Mouse (Mus musculus): ENCODE measurements around the gene Rufy1. TPM values are rescaled to one million over a fixed set of nuclear protein-coding genes. Genes with fewer than 3 reads are reported as not detected.

The Rufy1 gene
- polyA plus RNA-seq, 1 experiment from 2014 or later: 22.7 TPM

GRCm38 (mm10) chr11:50417856-50418255, 13.1 kb downstream of the Rufy1 start:
- Histone ChIP-seq H3K4me2 (no peak overlapping the region), H3K27ac (no peak overlapping the region), H3K4me3 (no peak overlapping the region), H3K9ac (no peak overlapping the region), H3K9me3 (no peaks in the 10 kb centered on the region), H3K4me1 (replicated peaks) (peaks cover 7% of the 10 kb centered on the region), H3K27me3 (no peaks in the 10 kb centered on the region), H3K36me3 (peaks cover 60% of the 10 kb centered on the region)
- no peak for ATAC-seq (ENCODE audit: low FRiP score)
- WGBS: 72% methylated on average over 2 of the region's 2 CpGs

GRCm38 (mm10) chr11:50415563-50416241, 15.2 kb downstream of the Rufy1 start:
- Histone ChIP-seq H3K36me3 (peaks cover 76% of the 10 kb centered on the region), H3K27ac (no peak overlapping the region), H3K4me3 (no peak overlapping the region), H3K9me3 (no peaks in the 10 kb centered on the region), H3K9ac (no peak overlapping the region), H3K4me2 (no peak overlapping the region), H3K4me1 (replicated peaks) (no peaks in the 10 kb centered on the region), H3K27me3 (no peaks in the 10 kb centered on the region)
- 94% methylated on average over 6 of the region's 6 CpGs for WGBS
- ATAC-seq (ENCODE audit: low FRiP score): no peak

- no peak for ATAC-seq (ENCODE audit: low FRiP score)
- peaks cover 91% of the 10 kb centered on the region for H3K36me3 ChIP-seq
- H3K27me3 ChIP-seq: no peaks in the 10 kb centered on the region
- WGBS: 72% methylated on average over 6 of the region's 6 CpGs
- no peak overlapping the region for H3K4me3 ChIP-seq
- no peak overlapping the region for H3K27ac ChIP-seq
- H3K9ac ChIP-seq: no peak overlapping the region
- H3K9me3 ChIP-seq: no peaks in the 10 kb centered on the region
- H3K4me2 ChIP-seq: no peak overlapping the region
- no peaks in the 10 kb centered on the region for H3K4me1 ChIP-seq (replicated peaks)
Measured at GRCm38 (mm10) chr11:50407235-50407634, 23.7 kb downstream of the Rufy1 start.

GRCm38 (mm10) chr11:50403367-50404014, 27.4 kb downstream of the Rufy1 start:
- Histone ChIP-seq H3K4me1 (replicated peaks) (no peaks in the 10 kb centered on the region), H3K9me3 (no peaks in the 10 kb centered on the region), H3K27ac (peak overlapping the region; percentile 31; the same call in 1 of the 2 replicates), H3K4me3 (no peak overlapping the region), H3K4me2 (no peak overlapping the region), H3K27me3 (no peaks in the 10 kb centered on the region), H3K9ac (no peak overlapping the region), H3K36me3 (peaks cover 94% of the 10 kb centered on the region)
- 76% methylated on average over 10 of the region's 10 CpGs for WGBS
- no peak for ATAC-seq (ENCODE audit: low FRiP score)

GRCm38 (mm10) chr11:50402481-50402880, 28.4 kb downstream of the Rufy1 start:
- WGBS: 96% methylated on average over 3 of the region's 3 CpGs
- no peaks in the 10 kb centered on the region for H3K9me3 ChIP-seq
- peaks cover 95% of the 10 kb centered on the region for H3K36me3 ChIP-seq
- no peak overlapping the region for H3K4me3 ChIP-seq
- H3K27me3 ChIP-seq: no peaks in the 10 kb centered on the region
- H3K9ac ChIP-seq: no peak overlapping the region
- H3K27ac ChIP-seq: no peak overlapping the region
- H3K4me2 ChIP-seq: no peak overlapping the region
- H3K4me1 ChIP-seq (replicated peaks): no peaks in the 10 kb centered on the region
- ATAC-seq (ENCODE audit: low FRiP score): no peak

- Histone ChIP-seq H3K4me2 (no peak overlapping the region), H3K36me3 (peaks cover 93% of the 10 kb centered on the region), H3K4me3 (no peak overlapping the region), H3K27ac (no peak overlapping the region), H3K9ac (no peak overlapping the region), H3K4me1 (replicated peaks) (no peaks in the 10 kb centered on the region), H3K9me3 (no peaks in the 10 kb centered on the region), H3K27me3 (no peaks in the 10 kb centered on the region)
- 88% methylated on average over 13 of the region's 13 CpGs for WGBS
- ATAC-seq (ENCODE audit: low FRiP score): no peak
Measured at GRCm38 (mm10) chr11:50398803-50399202, 32.1 kb downstream of the Rufy1 start.

GRCm38 (mm10) chr11:50397316-50397715, 33.6 kb downstream of the Rufy1 start:
- WGBS: 76% methylated on average over 9 of the region's 9 CpGs

GRCm38 (mm10) chr11:50396766-50397307, 34.1 kb downstream of the Rufy1 start:
- H3K9ac ChIP-seq: no peak overlapping the region
- H3K27ac ChIP-seq: no peak overlapping the region
- H3K4me1 ChIP-seq (replicated peaks): no peaks in the 10 kb centered on the region
- H3K27me3 ChIP-seq: no peaks in the 10 kb centered on the region
- H3K9me3 ChIP-seq: no peaks in the 10 kb centered on the region
- no peak overlapping the region for H3K4me2 ChIP-seq
- WGBS: 69% methylated on average over 11 of the region's 11 CpGs
- peaks cover 93% of the 10 kb centered on the region for H3K36me3 ChIP-seq
- ATAC-seq (ENCODE audit: low FRiP score): no peak
- H3K4me3 ChIP-seq: no peak overlapping the region

More at GRCm38 (mm10) chr11:50397316-50397715, 33.6 kb downstream of the Rufy1 start:
- no peaks in the 10 kb centered on the region for H3K9me3 ChIP-seq
- no peak overlapping the region; the same call in 1 of the 2 replicates for H3K27ac ChIP-seq
- no peak overlapping the region for H3K9ac ChIP-seq
- no peak for ATAC-seq (ENCODE audit: low FRiP score)
- H3K4me2 ChIP-seq: no peak overlapping the region
- peaks cover 93% of the 10 kb centered on the region for H3K36me3 ChIP-seq
- no peaks in the 10 kb centered on the region for H3K27me3 ChIP-seq
- H3K4me3 ChIP-seq: no peak overlapping the region
- H3K4me1 ChIP-seq (replicated peaks): no peaks in the 10 kb centered on the region

GRCm38 (mm10) chr11:50394731-50395130, 36.2 kb downstream of the Rufy1 start:
- no peak for ATAC-seq (ENCODE audit: low FRiP score)
- H3K4me3 ChIP-seq: no peak overlapping the region
- WGBS: 92% methylated on average over 7 of the region's 7 CpGs
- no peak overlapping the region for H3K4me2 ChIP-seq
- H3K9ac ChIP-seq: no peak overlapping the region
- no peaks in the 10 kb centered on the region for H3K9me3 ChIP-seq
- H3K4me1 ChIP-seq (replicated peaks): no peaks in the 10 kb centered on the region
- H3K27ac ChIP-seq: no peak overlapping the region
- peaks cover 92% of the 10 kb centered on the region for H3K36me3 ChIP-seq
- H3K27me3 ChIP-seq: no peaks in the 10 kb centered on the region

GRCm38 (mm10) chr11:50393306-50393705, 37.6 kb downstream of the Rufy1 start:
- H3K4me3 ChIP-seq: no peak overlapping the region
- H3K9ac ChIP-seq: no peak overlapping the region
- H3K27me3 ChIP-seq: no peaks in the 10 kb centered on the region
- 92% methylated on average over 6 of the region's 6 CpGs for WGBS
- H3K4me2 ChIP-seq: no peak overlapping the region
- no peaks in the 10 kb centered on the region for H3K4me1 ChIP-seq (replicated peaks)
- H3K27ac ChIP-seq: no peak overlapping the region
- ATAC-seq (ENCODE audit: low FRiP score): no peak
- peaks cover 90% of the 10 kb centered on the region for H3K36me3 ChIP-seq
- no peaks in the 10 kb centered on the region for H3K9me3 ChIP-seq

- H3K36me3 ChIP-seq: peaks cover 90% of the 10 kb centered on the region
- H3K4me2 ChIP-seq: no peak overlapping the region
- no peak overlapping the region for H3K9ac ChIP-seq
- 90% methylated on average over 4 of the region's 4 CpGs for WGBS
- no peaks in the 10 kb centered on the region for H3K9me3 ChIP-seq
- H3K27me3 ChIP-seq: no peaks in the 10 kb centered on the region
- no peak overlapping the region for H3K27ac ChIP-seq
- no peak overlapping the region for H3K4me3 ChIP-seq
- no peaks in the 10 kb centered on the region for H3K4me1 ChIP-seq (replicated peaks)
- no peak for ATAC-seq (ENCODE audit: low FRiP score)
Measured at GRCm38 (mm10) chr11:50391272-50391960, 39.5 kb downstream of the Rufy1 start.

- H3K4me3 ChIP-seq: no peak overlapping the region
- 76% methylated on average over 5 of the region's 5 CpGs for WGBS
- H3K36me3 ChIP-seq: peaks cover 89% of the 10 kb centered on the region
- no peaks in the 10 kb centered on the region for H3K9me3 ChIP-seq
- no peak overlapping the region for H3K4me2 ChIP-seq
- no peaks in the 10 kb centered on the region for H3K4me1 ChIP-seq (replicated peaks)
- ATAC-seq (ENCODE audit: low FRiP score): no peak
- no peak overlapping the region for H3K27ac ChIP-seq
- no peak overlapping the region for H3K9ac ChIP-seq
- H3K27me3 ChIP-seq: no peaks in the 10 kb centered on the region
Measured at GRCm38 (mm10) chr11:50389616-50390015, 41.3 kb downstream of the Rufy1 start.
